Mouse (Mus musculus): Measurements from ENCODE around the gene Zfp64. TPM values are rescaled to one million over a fixed set of nuclear protein-coding genes. Genes with fewer than 3 reads are reported as not detected.

Zfp64 gene
- polyA plus RNA-seq, 1 experiment, result 28.1 TPM

GRCm38 (mm10) chr2:168878158-168878557 is 77.2 kb downstream of the Zfp64 start:
- TF ChIP-seq USF1 (IDR thresholded peaks at IDR 0.05; ENCODE audit: low read depth), result no peak
- TF ChIP-seq MYOG (IDR thresholded peaks at IDR 0.05; ENCODE audit: control insufficient read depth, extremely low read depth, insufficient read length), result no peak
- TF ChIP-seq CTCF (IDR thresholded peaks at IDR 0.05; ENCODE audit: control insufficient read depth, insufficient read depth, insufficient read length), result no peak
- no peak for TF ChIP-seq MYOD1 (IDR thresholded peaks at IDR 0.05; ENCODE audit: control insufficient read depth, insufficient read length, low read depth)
- TF ChIP-seq FOSL1 (IDR thresholded peaks at IDR 0.05; ENCODE audit: insufficient read depth, low read length, poor library complexity, severe bottlenecking), result no peak
- TF ChIP-seq CEBPB (IDR thresholded peaks at IDR 0.05; ENCODE audit: low read depth), result no peak
- no peak for TF ChIP-seq MAX (IDR thresholded peaks at IDR 0.05)
- Histone ChIP-seq H3K36me3 (ENCODE audit: control insufficient read depth, insufficient read depth) (no peaks in the 10 kb centered on the region), H3ac (ENCODE audit: control insufficient read depth, insufficient read length, low read depth) (no peak overlapping the region), H3K4me3 (ENCODE audit: insufficient read depth, poor library complexity, severe bottlenecking) (no peak overlapping the region), H3K27me3 (ENCODE audit: control insufficient read depth, insufficient read depth, insufficient read length) (no peaks in the 10 kb centered on the region), H3K79me2 (ENCODE audit: control insufficient read depth, insufficient read depth) (no peaks in the 10 kb centered on the region), H3K79me3 (ENCODE audit: low read depth) (no peaks in the 10 kb centered on the region)

DNA sequence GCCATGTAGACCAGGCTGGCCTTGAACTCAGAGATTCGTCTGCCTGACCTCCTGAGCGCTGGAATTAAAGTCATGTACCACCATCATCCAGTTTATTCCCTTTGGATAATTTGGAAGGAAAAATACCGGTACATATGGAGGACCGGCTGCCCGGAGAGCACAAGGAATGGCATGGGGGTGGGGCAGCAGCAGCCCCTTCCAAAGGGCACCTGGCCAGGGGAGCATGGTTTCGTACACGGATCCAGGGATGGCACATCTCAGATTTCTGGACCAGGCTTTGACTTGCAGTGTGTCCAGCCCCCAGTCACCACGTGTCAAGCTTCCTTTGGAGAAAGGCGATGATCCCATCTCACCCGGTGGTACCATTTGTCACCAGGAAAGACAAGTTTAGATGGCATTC is 78.8 kb downstream of the Zfp64 start:
- H3ac ChIP-seq (ENCODE audit: control insufficient read depth, insufficient read length, low read depth), result no peak overlapping the region
- no peaks in the 10 kb centered on the region for H3K79me2 ChIP-seq (ENCODE audit: control insufficient read depth, insufficient read depth)
- H3K79me3 ChIP-seq (ENCODE audit: low read depth), result no peaks in the 10 kb centered on the region
- TF ChIP-seq MYOG (IDR thresholded peaks at IDR 0.05; ENCODE audit: control insufficient read depth, extremely low read depth, insufficient read length) (no peak), FOSL1 (IDR thresholded peaks at IDR 0.05; ENCODE audit: insufficient read depth, low read length, poor library complexity, severe bottlenecking) (no peak), CTCF (IDR thresholded peaks at IDR 0.05; ENCODE audit: control insufficient read depth, insufficient read depth, insufficient read length) (no peak), USF1 (IDR thresholded peaks at IDR 0.05; ENCODE audit: low read depth) (no peak)
- H3K4me3 ChIP-seq (ENCODE audit: insufficient read depth, poor library complexity, severe bottlenecking), result no peak overlapping the region
- no peaks in the 10 kb centered on the region for H3K27me3 ChIP-seq (ENCODE audit: control insufficient read depth, insufficient read depth, insufficient read length)
- H3K36me3 ChIP-seq (ENCODE audit: control insufficient read depth, insufficient read depth), result no peaks in the 10 kb centered on the region

GRCm38 (mm10) chr2:168874498-168874897 is 80.9 kb downstream of the Zfp64 start:
- TF ChIP-seq USF1 (IDR thresholded peaks at IDR 0.05; ENCODE audit: low read depth), result no peak
- no peak for TF ChIP-seq CEBPB (IDR thresholded peaks at IDR 0.05; ENCODE audit: low read depth)
- TF ChIP-seq FOSL1 (IDR thresholded peaks at IDR 0.05; ENCODE audit: insufficient read depth, low read length, poor library complexity, severe bottlenecking), result no peak
- TF ChIP-seq MYOD1 (IDR thresholded peaks at IDR 0.05; ENCODE audit: control insufficient read depth, insufficient read length, low read depth), result no peak
- no peak for TF ChIP-seq MAX (IDR thresholded peaks at IDR 0.05)
- no peak for TF ChIP-seq MYOG (IDR thresholded peaks at IDR 0.05; ENCODE audit: control insufficient read depth, extremely low read depth, insufficient read length)
- TF ChIP-seq CTCF (IDR thresholded peaks at IDR 0.05; ENCODE audit: control insufficient read depth, insufficient read depth, insufficient read length), result no peak
- Histone ChIP-seq H3K27me3 (ENCODE audit: control insufficient read depth, insufficient read depth, insufficient read length) (no peaks in the 10 kb centered on the region), H3K79me3 (ENCODE audit: low read depth) (no peaks in the 10 kb centered on the region), H3K36me3 (ENCODE audit: control insufficient read depth, insufficient read depth) (no peaks in the 10 kb centered on the region), H3ac (ENCODE audit: control insufficient read depth, insufficient read length, low read depth) (no peak overlapping the region), H3K4me3 (ENCODE audit: insufficient read depth, poor library complexity, severe bottlenecking) (no peak overlapping the region), H3K79me2 (ENCODE audit: control insufficient read depth, insufficient read depth) (no peaks in the 10 kb centered on the region)

DNA sequence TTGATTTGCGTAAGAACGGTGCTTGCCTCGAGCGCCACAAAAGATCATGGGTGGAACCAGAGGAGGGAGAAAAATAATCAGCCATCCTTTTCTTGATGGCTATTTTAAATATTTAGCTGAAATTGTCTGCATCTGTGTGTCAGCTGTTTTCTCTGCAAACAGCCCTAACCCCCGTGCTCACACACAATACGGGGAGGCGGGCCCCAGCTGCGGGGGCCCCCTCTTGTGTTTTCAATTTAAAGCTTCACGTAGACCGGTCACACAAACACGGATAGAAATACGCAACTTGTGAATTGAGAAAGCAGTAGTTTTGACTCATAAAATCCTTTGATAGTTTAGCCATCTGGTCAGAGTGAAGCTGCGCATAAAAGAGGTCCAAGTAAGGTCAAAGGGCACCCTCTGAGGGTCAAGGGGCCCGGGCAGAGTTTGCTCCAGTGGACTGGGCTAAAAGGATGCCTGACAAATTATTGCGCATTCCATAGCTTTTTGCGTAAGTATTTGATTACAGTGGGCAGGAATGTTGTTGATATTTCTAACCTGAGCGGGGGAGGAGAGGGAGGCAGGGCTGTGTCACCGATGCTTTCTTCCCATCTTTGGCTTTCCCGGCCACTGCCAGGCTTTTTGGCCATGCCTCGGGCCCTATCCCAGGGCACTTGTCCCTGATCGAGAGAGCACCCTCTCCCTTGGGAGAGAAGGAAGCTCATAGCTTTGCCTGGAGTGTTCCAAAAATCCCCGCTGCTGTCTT is 83.4 kb downstream of the Zfp64 start:
- Histone ChIP-seq H3K27me3 (ENCODE audit: control insufficient read depth, insufficient read depth, insufficient read length) (no peaks in the 10 kb centered on the region), H3ac (ENCODE audit: control insufficient read depth, insufficient read length, low read depth) (no peak overlapping the region), H3K4me3 (ENCODE audit: insufficient read depth, poor library complexity, severe bottlenecking) (no peak overlapping the region), H3K36me3 (ENCODE audit: control insufficient read depth, insufficient read depth) (no peaks in the 10 kb centered on the region), H3K79me3 (ENCODE audit: low read depth) (no peaks in the 10 kb centered on the region), H3K79me2 (ENCODE audit: control insufficient read depth, insufficient read depth) (no peaks in the 10 kb centered on the region)
- TF ChIP-seq CTCF (IDR thresholded peaks at IDR 0.05; ENCODE audit: control insufficient read depth, insufficient read depth, insufficient read length), result no peak
- TF ChIP-seq FOSL1 (IDR thresholded peaks at IDR 0.05; ENCODE audit: insufficient read depth, low read length, poor library complexity, severe bottlenecking), result no peak
- no peak for TF ChIP-seq MYOG (IDR thresholded peaks at IDR 0.05; ENCODE audit: control insufficient read depth, extremely low read depth, insufficient read length)
- no peak for TF ChIP-seq MYOD1 (IDR thresholded peaks at IDR 0.05; ENCODE audit: control insufficient read depth, insufficient read length, low read depth)
- no peak for TF ChIP-seq CEBPB (IDR thresholded peaks at IDR 0.05; ENCODE audit: low read depth)
- no peak for TF ChIP-seq MAX (IDR thresholded peaks at IDR 0.05)

DNA sequence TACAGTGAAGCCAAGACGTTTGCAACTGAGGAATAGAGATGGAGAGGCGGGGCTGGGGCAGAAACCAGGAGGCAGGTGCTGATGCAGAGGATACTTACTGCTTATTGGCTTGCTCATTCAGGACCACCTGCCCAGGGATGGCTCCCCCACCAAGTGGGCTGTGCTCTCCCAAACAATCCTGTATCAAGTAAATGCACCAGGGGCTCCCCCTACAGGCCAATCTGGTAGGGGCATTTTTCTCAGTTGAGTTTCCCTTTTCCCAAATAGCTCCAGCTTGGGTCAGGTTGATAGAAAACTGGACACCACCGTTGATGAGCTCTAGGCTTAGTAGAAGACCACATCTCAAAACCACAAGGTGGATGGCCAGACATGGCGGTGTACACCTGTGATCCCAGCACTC is 84.9 kb downstream of the Zfp64 start:
- H3K36me3 ChIP-seq (ENCODE audit: control insufficient read depth, insufficient read depth), result no peaks in the 10 kb centered on the region
- H3ac ChIP-seq (ENCODE audit: control insufficient read depth, insufficient read length, low read depth), result no peak overlapping the region
- H3K4me3 ChIP-seq (ENCODE audit: insufficient read depth, poor library complexity, severe bottlenecking), result no peak overlapping the region
- H3K79me2 ChIP-seq (ENCODE audit: control insufficient read depth, insufficient read depth), result no peaks in the 10 kb centered on the region
- no peaks in the 10 kb centered on the region for H3K79me3 ChIP-seq (ENCODE audit: low read depth)
- TF ChIP-seq CTCF (IDR thresholded peaks at IDR 0.05; ENCODE audit: control insufficient read depth, insufficient read depth, insufficient read length) (no peak), MYOG (IDR thresholded peaks at IDR 0.05; ENCODE audit: control insufficient read depth, extremely low read depth, insufficient read length) (no peak), USF1 (IDR thresholded peaks at IDR 0.05; ENCODE audit: low read depth) (no peak), CEBPB (IDR thresholded peaks at IDR 0.05; ENCODE audit: low read depth) (no peak), MYOD1 (IDR thresholded peaks at IDR 0.05; ENCODE audit: control insufficient read depth, insufficient read length, low read depth) (no peak), MAX (IDR thresholded peaks at IDR 0.05) (no peak), FOSL1 (IDR thresholded peaks at IDR 0.05; ENCODE audit: insufficient read depth, low read length, poor library complexity, severe bottlenecking) (no peak)
- no peaks in the 10 kb centered on the region for H3K27me3 ChIP-seq (ENCODE audit: control insufficient read depth, insufficient read depth, insufficient read length)

All from C2C12 (cell line).